Mouse (Mus musculus): ENCODE measurements around the gene Rdx. TPM values are rescaled to one million over a fixed set of nuclear protein-coding genes. Genes with fewer than 3 reads are reported as not detected.

The Rdx gene
- polyA plus RNA-seq, 1 experiment = 19.9 TPM

DNA sequence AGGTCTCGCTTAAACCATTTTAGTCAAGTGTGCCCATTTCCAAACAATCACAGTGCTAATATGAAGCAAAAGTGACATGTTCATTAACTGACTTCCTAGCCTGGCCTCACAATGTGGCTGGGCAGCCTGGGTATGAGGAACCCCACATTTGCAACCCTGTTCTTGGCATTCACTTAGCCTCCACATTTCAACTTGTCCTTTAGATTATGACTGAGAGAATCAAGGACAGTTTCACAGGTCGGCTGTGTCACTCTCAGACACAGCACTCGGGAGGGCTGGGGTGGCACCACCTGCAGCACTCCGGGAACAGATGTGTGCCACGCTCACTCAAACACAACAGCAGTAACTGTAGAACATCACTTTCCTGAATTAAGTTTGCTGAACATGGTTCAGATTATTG lies 66.1 kb downstream of the Rdx start:
- no peaks in the 10 kb centered on the region for H3K27me3 ChIP-seq (ENCODE audit: control insufficient read depth, insufficient read depth, low read length)
- TF ChIP-seq CTCF (IDR thresholded peaks at IDR 0.05; ENCODE audit: borderline replicate concordance, control insufficient read depth, extremely low read depth, insufficient read depth, low read length, poor library complexity) (no peak), POLR2A (IDR thresholded peaks at IDR 0.05; ENCODE audit: control insufficient read depth, extremely low read depth, insufficient read depth, low read length, poor library complexity) (no peak)
- no peak overlapping the region for H3K27ac ChIP-seq (ENCODE audit: control insufficient read depth, insufficient read depth, low read length)
- H3K36me3 ChIP-seq (ENCODE audit: control insufficient read depth, insufficient read depth, low read length) = no peaks in the 10 kb centered on the region
- no peaks in the 10 kb centered on the region for H3K4me1 ChIP-seq (replicated peaks; ENCODE audit: control insufficient read depth, insufficient read depth, low read length)
- WGBS = 96% methylated on average over 5 of the region's 5 CpGs
- DNase-seq = no peak
- H3K4me3 ChIP-seq (ENCODE audit: control insufficient read depth, insufficient read depth, low read length) = no peak overlapping the region

DNA sequence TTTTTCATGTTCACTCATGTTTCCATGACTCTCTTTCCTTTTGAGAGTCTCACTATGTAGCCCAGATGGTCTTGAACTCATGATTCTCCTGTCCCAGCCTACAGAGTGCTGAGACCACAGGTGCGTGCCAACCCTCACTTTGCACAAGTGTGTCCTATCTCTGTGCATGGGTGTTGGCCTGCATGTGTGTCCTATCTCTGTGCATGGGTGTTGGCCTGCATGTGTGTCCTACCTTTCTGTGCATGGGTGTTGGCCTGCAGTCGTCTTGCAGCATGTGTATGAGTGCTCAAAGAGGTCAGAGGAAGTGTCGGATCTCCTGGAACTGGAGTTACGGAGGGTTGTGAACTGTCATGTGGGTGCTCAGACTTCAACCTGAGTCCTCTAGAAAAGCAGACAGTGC lies 72.2 kb downstream of the Rdx start:
- no peak for TF ChIP-seq POLR2A (IDR thresholded peaks at IDR 0.05; ENCODE audit: control insufficient read depth, extremely low read depth, insufficient read depth, low read length, poor library complexity)
- no peak for TF ChIP-seq CTCF (IDR thresholded peaks at IDR 0.05; ENCODE audit: borderline replicate concordance, control insufficient read depth, extremely low read depth, insufficient read depth, low read length, poor library complexity)
- H3K27me3 ChIP-seq (ENCODE audit: control insufficient read depth, insufficient read depth, low read length) = no peaks in the 10 kb centered on the region
- H3K27ac ChIP-seq (ENCODE audit: control insufficient read depth, insufficient read depth, low read length) = no peak overlapping the region
- no peaks in the 10 kb centered on the region for H3K4me1 ChIP-seq (replicated peaks; ENCODE audit: control insufficient read depth, insufficient read depth, low read length)
- no peak overlapping the region for H3K4me3 ChIP-seq (ENCODE audit: control insufficient read depth, insufficient read depth, low read length)
- no peak for DNase-seq
- H3K36me3 ChIP-seq (ENCODE audit: control insufficient read depth, insufficient read depth, low read length) = no peaks in the 10 kb centered on the region
- WGBS = 95% methylated on average over 4 of the region's 4 CpGs

DNA sequence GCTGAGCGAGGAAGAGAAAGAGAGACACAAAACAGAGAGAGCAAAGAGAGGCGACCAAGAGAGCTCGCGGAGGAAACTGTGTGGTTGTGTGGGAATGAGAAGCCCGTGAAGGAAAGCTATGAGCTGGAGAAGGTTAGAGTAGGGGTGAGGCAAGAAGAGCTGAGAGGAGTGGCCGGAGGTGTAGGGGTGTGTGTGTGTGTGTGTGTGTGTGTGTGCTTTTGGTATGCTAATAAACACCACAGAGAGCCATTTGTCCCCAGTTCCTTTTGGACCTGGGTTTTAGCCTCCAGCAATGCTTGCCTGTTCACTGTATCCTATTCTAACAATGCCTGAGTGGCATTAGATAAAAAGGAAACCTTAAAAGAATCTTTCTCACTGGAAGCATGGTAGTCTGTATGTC lies 78.3 kb downstream of the Rdx start:
- no peak for DNase-seq
- no peak overlapping the region for H3K4me3 ChIP-seq (ENCODE audit: control insufficient read depth, insufficient read depth, low read length)
- WGBS = 94% methylated on average over 6 of the region's 6 CpGs
- H3K27ac ChIP-seq (ENCODE audit: control insufficient read depth, insufficient read depth, low read length) = no peak overlapping the region
- H3K27me3 ChIP-seq (ENCODE audit: control insufficient read depth, insufficient read depth, low read length) = no peaks in the 10 kb centered on the region
- TF ChIP-seq POLR2A (IDR thresholded peaks at IDR 0.05; ENCODE audit: control insufficient read depth, extremely low read depth, insufficient read depth, low read length, poor library complexity) = no peak
- no peak for TF ChIP-seq CTCF (IDR thresholded peaks at IDR 0.05; ENCODE audit: borderline replicate concordance, control insufficient read depth, extremely low read depth, insufficient read depth, low read length, poor library complexity)
- H3K4me1 ChIP-seq (replicated peaks; ENCODE audit: control insufficient read depth, insufficient read depth, low read length) = no peaks in the 10 kb centered on the region
- H3K36me3 ChIP-seq (ENCODE audit: control insufficient read depth, insufficient read depth, low read length) = no peaks in the 10 kb centered on the region

DNA sequence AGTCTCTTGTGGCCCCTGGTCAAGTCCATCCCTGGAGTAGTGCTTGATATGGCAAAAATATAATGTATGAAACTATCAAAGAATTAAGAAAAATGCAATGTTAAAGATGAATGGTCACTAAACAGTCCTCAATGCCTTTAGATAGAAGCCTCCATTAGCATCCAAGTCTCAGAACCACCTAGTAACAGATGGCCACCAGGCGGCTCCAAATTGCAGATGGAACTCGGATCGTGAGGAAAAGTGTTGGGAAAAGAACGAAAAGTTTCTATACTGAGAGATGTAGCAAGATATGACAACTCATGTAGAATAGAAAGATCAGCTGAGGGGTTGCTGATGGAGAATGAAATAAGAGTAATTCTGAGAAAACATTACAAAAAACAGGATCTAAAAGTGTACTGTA lies 83.4 kb downstream of the Rdx start:
- Histone ChIP-seq H3K27me3 (ENCODE audit: control insufficient read depth, insufficient read depth, low read length) (no peaks in the 10 kb centered on the region), H3K4me3 (ENCODE audit: control insufficient read depth, insufficient read depth, low read length) (no peak overlapping the region), H3K4me1 (replicated peaks; ENCODE audit: control insufficient read depth, insufficient read depth, low read length) (no peaks in the 10 kb centered on the region), H3K36me3 (ENCODE audit: control insufficient read depth, insufficient read depth, low read length) (no peaks in the 10 kb centered on the region), H3K27ac (ENCODE audit: control insufficient read depth, insufficient read depth, low read length) (no peak overlapping the region)
- no peak for DNase-seq
- TF ChIP-seq POLR2A (IDR thresholded peaks at IDR 0.05; ENCODE audit: control insufficient read depth, extremely low read depth, insufficient read depth, low read length, poor library complexity) = no peak
- TF ChIP-seq CTCF (IDR thresholded peaks at IDR 0.05; ENCODE audit: borderline replicate concordance, control insufficient read depth, extremely low read depth, insufficient read depth, low read length, poor library complexity) = no peak
- 95% methylated on average over 4 of the region's 4 CpGs for WGBS

DNA sequence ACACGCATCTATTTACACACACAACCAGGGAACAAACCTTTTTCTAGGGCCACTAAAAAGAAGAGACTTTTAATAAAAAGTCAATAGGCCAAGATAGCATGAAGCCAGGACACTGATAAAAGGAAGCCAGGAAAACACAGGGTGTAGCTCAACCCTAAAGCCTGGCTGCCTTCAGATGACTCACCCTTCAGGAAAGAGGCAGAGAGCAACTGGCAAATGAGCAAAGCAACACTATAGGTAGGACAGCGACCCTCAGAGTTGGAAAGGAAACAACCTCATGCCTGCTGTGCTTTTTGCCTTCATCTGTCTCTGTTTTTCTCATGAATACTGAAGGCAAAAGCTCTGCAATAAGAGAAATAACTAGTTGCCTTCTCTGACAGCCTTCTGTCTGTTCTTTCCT lies 85.8 kb downstream of the Rdx start:
- no peaks in the 10 kb centered on the region for H3K27me3 ChIP-seq (ENCODE audit: control insufficient read depth, insufficient read depth, low read length)
- TF ChIP-seq POLR2A (IDR thresholded peaks at IDR 0.05; ENCODE audit: control insufficient read depth, extremely low read depth, insufficient read depth, low read length, poor library complexity) = no peak
- no peak for TF ChIP-seq CTCF (IDR thresholded peaks at IDR 0.05; ENCODE audit: borderline replicate concordance, control insufficient read depth, extremely low read depth, insufficient read depth, low read length, poor library complexity)
- DNase-seq = no peak
- H3K27ac ChIP-seq (ENCODE audit: control insufficient read depth, insufficient read depth, low read length) = no peak overlapping the region
- no peaks in the 10 kb centered on the region for H3K4me1 ChIP-seq (replicated peaks; ENCODE audit: control insufficient read depth, insufficient read depth, low read length)
- 75% methylated on average over 2 of the region's 2 CpGs for WGBS
- H3K4me3 ChIP-seq (ENCODE audit: control insufficient read depth, insufficient read depth, low read length) = no peak overlapping the region
- no peaks in the 10 kb centered on the region for H3K36me3 ChIP-seq (ENCODE audit: control insufficient read depth, insufficient read depth, low read length)

Other genes starting within 250 kb of the Rdx start
- gene Fdx1, start 83.6 kb upstream of the Rdx start, polyA plus RNA-seq (2012; rRNA removed) = 30.5 and 33.9 TPM in 2 replicates
- gene Zc3h12c, start 121.4 kb downstream of the Rdx start, polyA plus RNA-seq (2012; rRNA removed) = 1.5 and 1.7 TPM in 2 replicates

Measured in thymus, adult 2 months (tissue).